Mouse (Mus musculus) ES-Bruce4 (cell line): Measurements from ENCODE around the gene Nek8.

Experiments used
- CTCF ChIP-seq: IDR thresholded peaks from one replicate; pipeline ENCODE4 v1.8.1; 2011; ENCODE audit warnings: low read depth, low read length
- POLR2A ChIP-seq: IDR thresholded peaks from one replicate; pipeline ENCODE4 v1.8.1; 2011; ENCODE audit warnings: low read length; ENCODE audit not compliant: insufficient read depth

DNA sequence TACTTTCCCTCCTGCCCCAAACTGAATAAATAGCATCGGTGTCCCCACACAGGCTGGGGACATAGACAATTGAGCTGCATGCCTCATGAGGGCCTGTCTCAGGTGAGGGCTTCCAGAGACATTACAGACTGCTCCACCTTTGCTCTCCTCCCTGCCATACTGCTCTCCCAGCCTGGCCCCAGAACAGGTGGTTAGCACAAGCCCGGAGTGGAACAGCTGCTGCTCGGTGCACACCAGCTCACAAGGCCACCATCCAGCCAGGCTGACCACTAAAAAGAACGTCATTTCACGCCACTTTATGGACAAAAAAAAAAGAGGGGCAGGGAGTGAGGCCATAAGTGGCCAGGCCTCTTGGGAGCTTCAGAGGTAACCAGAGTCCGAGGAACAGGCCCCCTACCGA, 30.7 kb upstream of the Nek8 start:
- TF ChIP-seq POLR2A (no peak), CTCF (no peak)
